Mouse (Mus musculus) lung, embryonic 16.5 days (tissue): Measurements from ENCODE around the gene Rbm20. TPM values are rescaled to one million over a fixed set of nuclear protein-coding genes. Genes with fewer than 3 reads are reported as not detected.

Experiments used
- ATAC-seq: fragments of 200-750 bp; cut with Nextera tagmentation; 2 replicates; pipeline ENCODE4 v1.8.0; 2017; ENCODE audit warnings: low read depth, mild to moderate bottlenecking, moderate library complexity
- H3K27ac ChIP-seq: fragments of 300-500 bp; sonication (generic); 2 replicates; pipeline ENCODE4 v1.5.1; 2014; ENCODE audit warnings: mild to moderate bottlenecking, control low read depth, low read length
- H3K27me3 ChIP-seq: fragments of 300-500 bp; sonication (generic); 2 replicates; pipeline ENCODE4 v1.6.1; 2014; ENCODE audit warnings: low read depth, low read length, mixed read lengths; ENCODE audit not compliant: control insufficient read depth, insufficient read depth
- H3K36me3 ChIP-seq: fragments of 300-500 bp; sonication (generic); 2 replicates; pipeline ENCODE4 v1.6.1; 2014; ENCODE audit warnings: low read length; ENCODE audit not compliant: control insufficient read depth, insufficient read depth
- H3K4me1 ChIP-seq: fragments of 300-500 bp; sonication (generic); replicated peaks from 2 replicates; pipeline ENCODE4 v1.6.1; 2014; ENCODE audit warnings: low read length, mixed read lengths; ENCODE audit not compliant: control insufficient read depth, insufficient read depth
- H3K4me2 ChIP-seq: fragments of 300-500 bp; sonication (generic); 2 replicates; pipeline ENCODE4 v1.6.1; 2014; ENCODE audit warnings: low read depth, low read length, control low read depth
- H3K4me3 ChIP-seq: fragments of 300-500 bp; sonication (generic); 2 replicates; pipeline ENCODE4 v1.5.1; 2014; ENCODE audit warnings: mild to moderate bottlenecking, low read length, control low read depth
- H3K9ac ChIP-seq: fragments of 300-500 bp; sonication (generic); 2 replicates; pipeline ENCODE4 v1.6.1; 2014; ENCODE audit warnings: low read length, control low read depth
- H3K9me3 ChIP-seq: fragments of 300-500 bp; sonication (generic); 2 replicates; pipeline ENCODE4 v1.6.1; 2016; ENCODE audit warnings: low read length; ENCODE audit not compliant: control insufficient read depth
- WGBS: fragments of 180-500 bp; shearing (Covaris S2); extraction: QIAGEN DNeasy Blood & Tissue Kit; methylation state at CpG from one replicate; pipeline ENCODE4 v1.1.7; 2014; 5-methylcytosine and 5-hydroxymethylcytosine counted together
- polyA plus RNA-seq: library from polyadenylated mRNA; unstranded; fragments of >200 nt; fragmentation: Nextera tagmentation; extraction: Ambion mirVana; gene quantifications from 2 replicates; pipeline ENCODE4 v1.2.1, GENCODE M21; 2015

The Rbm20 gene
- polyA plus RNA-seq, 1 experiment from 2014 or later: 1.5 TPM

DNA sequence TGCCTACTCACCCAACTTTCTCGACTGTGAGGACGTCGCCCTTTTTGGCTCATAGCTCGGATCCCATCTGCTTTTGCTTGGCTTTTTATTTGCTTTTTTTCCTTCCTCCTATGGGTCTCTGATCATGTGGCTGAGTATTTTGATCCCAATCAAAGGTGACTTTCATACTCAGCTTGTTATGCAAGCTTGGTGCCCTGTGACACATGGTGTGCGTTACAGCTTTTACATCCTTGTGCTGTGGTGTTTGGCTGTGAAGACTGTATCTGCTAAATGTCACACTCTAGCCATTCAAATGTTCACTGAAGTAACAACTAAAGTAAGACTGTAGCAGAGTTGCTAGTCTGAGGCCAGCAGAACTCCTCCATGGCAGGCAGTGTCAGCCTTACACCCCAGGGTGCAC, 109.7 kb downstream of the Rbm20 start:
- H3K9ac ChIP-seq: no peak overlapping the region

DNA sequence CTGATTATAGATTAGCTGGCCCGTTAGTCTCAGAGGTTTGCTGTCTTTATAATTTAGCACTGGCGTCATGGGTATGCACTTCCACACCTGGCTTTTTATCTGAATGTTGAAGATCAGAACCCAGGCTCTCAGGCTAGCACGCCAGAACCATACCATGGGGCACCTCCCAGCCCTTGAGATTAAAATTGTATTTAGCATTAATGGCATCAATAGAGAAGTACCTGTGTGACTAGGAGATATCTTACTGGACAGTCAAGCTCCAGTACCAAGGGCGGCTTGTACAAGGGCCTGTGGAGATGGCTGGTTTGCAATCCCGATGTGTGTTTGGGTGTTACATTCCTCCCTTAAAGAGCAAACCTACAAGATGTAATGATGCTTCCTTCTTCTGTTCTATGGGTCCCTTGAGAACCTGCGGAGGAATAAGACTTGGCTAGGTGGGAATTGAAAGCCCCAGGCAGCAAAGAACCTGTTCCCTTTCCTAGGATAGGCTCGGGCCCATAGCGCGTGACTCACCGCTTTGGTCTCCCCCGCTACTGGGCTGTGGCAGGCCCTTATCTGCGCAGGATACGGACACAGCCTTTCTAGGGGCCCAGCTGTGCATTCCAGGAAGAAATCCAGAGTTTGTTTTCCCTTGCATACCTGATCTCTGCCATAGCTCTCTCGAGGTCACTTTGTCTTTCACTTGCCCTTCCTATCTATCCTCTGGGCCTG, 111.7 kb downstream of the Rbm20 start:
- H3K9me3 ChIP-seq: no peaks in the 10 kb centered on the region
- H3K9ac ChIP-seq: no peak overlapping the region
- no peaks in the 10 kb centered on the region for H3K36me3 ChIP-seq
- no peaks in the 10 kb centered on the region; the same call in 1 of the 2 replicates for H3K4me1 ChIP-seq
- no peaks in the 10 kb centered on the region for H3K27me3 ChIP-seq
- H3K27ac ChIP-seq: no peak overlapping the region
- H3K4me2 ChIP-seq: no peak overlapping the region
- ATAC-seq: no peak
- 58% methylated on average over 14 of the region's 14 CpGs for WGBS
- no peak overlapping the region for H3K4me3 ChIP-seq

More for the DNA sequence above, 109.7 kb downstream of the Rbm20 start:
- no peak overlapping the region for H3K4me2 ChIP-seq
- 75% methylated on average over 5 of the region's 5 CpGs for WGBS
- no peaks in the 10 kb centered on the region for H3K27me3 ChIP-seq
- no peak overlapping the region for H3K27ac ChIP-seq
- H3K9me3 ChIP-seq: no peaks in the 10 kb centered on the region
- no peak for ATAC-seq
- no peak overlapping the region for H3K4me3 ChIP-seq
- H3K36me3 ChIP-seq: no peaks in the 10 kb centered on the region
- no peaks in the 10 kb centered on the region; the same call in 1 of the 2 replicates for H3K4me1 ChIP-seq

DNA sequence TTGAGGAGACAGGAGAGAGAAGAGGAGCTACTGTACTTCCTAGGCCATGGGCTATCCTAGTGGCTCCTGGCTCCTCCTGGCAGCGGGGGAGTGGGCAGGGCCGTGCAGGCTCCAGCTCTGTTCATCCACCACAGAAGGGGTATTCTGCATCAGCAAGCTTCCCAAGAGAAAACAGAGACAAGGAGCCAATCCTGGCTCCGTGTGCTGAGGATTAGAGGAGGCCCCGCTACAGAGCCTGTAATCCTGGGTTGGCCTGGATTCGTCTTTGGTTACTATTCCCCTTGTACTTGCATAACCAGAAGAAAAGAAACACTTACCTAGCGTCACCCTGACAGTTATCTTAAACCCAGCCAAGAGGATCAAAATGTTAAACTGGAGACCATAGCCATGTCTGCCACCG, 112.5 kb downstream of the Rbm20 start:
- H3K27ac ChIP-seq: no peak overlapping the region
- WGBS: 71% methylated on average over 7 of the region's 7 CpGs
- no peaks in the 10 kb centered on the region; the same call in 1 of the 2 replicates for H3K4me1 ChIP-seq

DNA sequence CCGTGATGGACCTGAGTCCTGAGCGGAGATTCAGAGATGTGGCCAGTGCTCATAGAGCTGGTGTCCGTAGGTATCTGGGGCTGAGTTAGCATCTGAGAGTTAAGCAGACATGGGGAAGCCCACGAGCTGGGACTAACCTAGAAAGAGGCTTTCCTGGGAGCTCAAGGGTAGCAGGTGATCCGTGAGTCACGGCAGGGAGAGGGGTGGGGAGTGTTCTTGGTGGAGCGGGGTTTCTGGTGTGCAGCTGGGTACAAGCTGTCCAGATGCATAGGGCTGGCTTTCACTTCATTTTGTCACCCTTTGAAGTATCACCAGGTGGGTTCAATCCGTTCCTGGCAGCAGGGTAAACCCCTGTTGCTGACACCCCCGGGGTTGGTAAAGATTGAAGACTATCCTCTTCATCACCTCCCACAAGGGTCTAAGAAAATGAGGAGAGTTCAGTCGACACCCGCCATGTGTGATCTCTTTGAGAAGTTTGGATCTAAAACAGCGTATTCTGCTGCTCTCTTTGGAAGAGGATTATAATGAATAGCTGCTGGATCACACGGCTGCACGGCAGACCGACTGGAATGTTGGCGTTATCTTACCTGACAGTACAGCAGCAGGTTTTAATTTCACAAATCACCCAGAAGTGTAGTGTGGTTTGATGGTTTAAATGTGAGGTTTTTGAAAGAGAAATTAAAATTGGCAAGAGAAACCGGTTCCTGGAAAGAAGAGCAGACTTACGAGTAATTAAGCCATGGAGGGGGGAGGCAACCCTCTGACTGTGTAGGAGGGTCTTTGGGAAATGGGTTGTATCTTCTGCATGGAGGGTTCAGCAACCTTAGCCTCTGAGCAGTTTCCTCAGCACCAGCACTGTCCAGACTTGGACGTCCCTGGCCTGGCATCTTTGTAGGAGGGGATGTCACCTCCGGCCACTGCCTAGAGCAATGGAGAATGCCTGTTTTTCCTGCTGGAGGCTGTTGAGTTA, 114.9 kb downstream of the Rbm20 start:
- Histone ChIP-seq H3K36me3 (no peaks in the 10 kb centered on the region), H3K4me3 (no peak overlapping the region), H3K4me1 (0 out of 2 replicates have a peak, but pooled peaks cover 2% of the 10 kb centered on the region), H3K27ac (no peak overlapping the region), H3K4me2 (no peak overlapping the region), H3K27me3 (no peaks in the 10 kb centered on the region), H3K9me3 (no peaks in the 10 kb centered on the region), H3K9ac (no peak overlapping the region)
- WGBS: 46% methylated on average over 20 of the region's 20 CpGs
- ATAC-seq: no peak

More for the DNA sequence above, 112.5 kb downstream of the Rbm20 start:
- no peak overlapping the region for H3K4me3 ChIP-seq
- H3K27me3 ChIP-seq: no peaks in the 10 kb centered on the region
- no peaks in the 10 kb centered on the region for H3K36me3 ChIP-seq
- H3K4me2 ChIP-seq: no peak overlapping the region
- H3K9me3 ChIP-seq: no peaks in the 10 kb centered on the region
- no peak for ATAC-seq
- H3K9ac ChIP-seq: no peak overlapping the region

DNA sequence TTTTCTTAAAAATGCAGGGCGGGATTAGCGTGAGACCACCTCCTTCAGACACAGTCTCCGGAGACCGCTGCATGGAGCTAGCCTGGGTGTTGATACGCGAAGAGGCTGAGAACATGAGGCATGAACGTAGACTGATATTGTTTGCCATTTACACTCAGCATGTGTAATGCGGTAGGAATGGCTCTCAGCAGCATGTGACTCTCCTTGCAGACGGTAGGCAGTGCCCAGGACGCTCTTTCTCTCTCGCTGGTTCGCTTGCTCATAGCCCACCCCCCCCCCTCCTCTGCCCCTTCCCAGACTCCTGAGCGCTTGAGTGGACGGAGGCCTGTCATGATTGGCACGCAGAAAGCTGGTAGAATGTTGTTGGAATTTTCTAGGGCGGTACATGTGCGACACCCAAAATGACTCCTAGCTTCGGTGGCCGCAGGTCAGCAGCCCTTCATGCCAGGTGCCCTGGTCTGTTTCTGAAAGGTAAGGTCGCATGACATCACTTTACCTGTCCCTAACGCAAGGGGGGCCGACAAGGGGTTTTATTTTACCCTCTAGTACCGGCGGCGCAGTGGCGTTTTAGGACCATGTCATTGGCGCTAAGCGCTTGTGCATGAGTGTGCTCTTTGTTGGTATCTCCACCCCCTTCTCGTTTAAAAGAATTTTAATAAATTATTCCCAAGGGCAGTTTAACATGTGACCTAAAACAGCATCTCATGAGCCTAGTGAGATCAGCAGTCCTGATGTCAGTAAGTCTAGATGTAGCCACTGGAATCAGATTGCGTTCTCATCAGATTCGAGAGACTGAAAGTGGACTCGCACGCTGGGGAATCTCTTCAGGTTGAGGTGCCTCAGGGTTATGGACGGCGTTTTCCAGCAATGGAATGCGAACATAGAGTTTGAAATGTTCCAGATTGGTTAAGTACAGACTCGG, 116.1 kb downstream of the Rbm20 start:
- peak overlapping the region; percentile 8; the same call in 1 of the 2 replicates for H3K4me2 ChIP-seq
- ATAC-seq: peak; percentile 34; the same call in 1 of the 2 replicates
- H3K36me3 ChIP-seq: no peaks in the 10 kb centered on the region
- WGBS: 82% methylated on average over 37 of the region's 37 CpGs
- no peaks in the 10 kb centered on the region for H3K27me3 ChIP-seq
- H3K27ac ChIP-seq: no peak overlapping the region
- peaks cover 5% of the 10 kb centered on the region; the same call in 1 of the 2 replicates for H3K4me1 ChIP-seq
- no peak overlapping the region for H3K9ac ChIP-seq
- no peak overlapping the region for H3K4me3 ChIP-seq
- no peaks in the 10 kb centered on the region for H3K9me3 ChIP-seq

DNA sequence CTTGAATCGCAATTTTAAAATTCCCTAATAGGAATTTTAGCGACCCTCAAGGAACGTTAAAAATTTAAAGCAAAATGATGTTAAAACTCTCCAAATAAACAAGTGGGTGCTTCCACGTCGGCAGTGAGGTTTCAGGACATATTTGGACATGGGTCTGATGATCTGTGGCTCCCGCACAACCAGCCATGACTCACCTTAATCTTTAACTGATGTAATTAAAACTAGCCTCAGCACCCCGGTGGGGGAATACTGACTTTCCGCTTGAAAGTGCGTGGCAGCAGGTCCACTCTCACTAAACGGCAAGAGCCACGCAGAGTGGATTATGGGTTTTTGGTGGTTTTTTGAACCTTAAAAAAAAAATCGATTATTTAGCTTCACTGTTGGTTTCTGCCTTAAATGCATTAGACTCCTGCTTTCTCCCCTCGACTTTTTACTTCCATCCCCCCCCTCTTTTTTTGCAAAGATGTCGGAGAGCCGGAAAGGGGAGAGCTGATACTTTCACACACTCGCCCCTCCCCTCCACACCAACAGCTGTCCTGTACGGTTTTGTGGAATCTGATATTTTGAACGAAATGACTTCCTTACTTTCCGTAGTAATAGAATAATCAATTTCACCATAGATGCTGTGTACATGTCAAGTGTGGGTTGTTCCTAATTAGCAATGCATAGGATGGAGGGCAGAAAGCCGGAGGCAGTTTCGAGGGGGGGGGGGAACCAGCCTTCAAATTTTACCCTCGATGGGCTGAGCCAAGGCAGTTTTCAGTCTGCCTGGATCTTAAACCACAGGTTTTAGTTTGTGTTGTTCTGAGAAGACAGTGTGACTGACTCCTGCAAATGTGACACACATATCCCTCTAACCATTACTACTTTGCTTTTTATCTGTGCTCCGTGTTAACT, 117.1 kb downstream of the Rbm20 start:
- Histone ChIP-seq H3K9ac (no peak overlapping the region), H3K9me3 (no peaks in the 10 kb centered on the region), H3K27ac (no peak overlapping the region), H3K4me3 (no peak overlapping the region), H3K4me1 (peaks cover 5% of the 10 kb centered on the region; the same call in 1 of the 2 replicates), H3K36me3 (no peaks in the 10 kb centered on the region), H3K4me2 (no peak overlapping the region), H3K27me3 (no peaks in the 10 kb centered on the region)
- 73% methylated on average over 23 of the region's 23 CpGs for WGBS
- no peak for ATAC-seq

DNA sequence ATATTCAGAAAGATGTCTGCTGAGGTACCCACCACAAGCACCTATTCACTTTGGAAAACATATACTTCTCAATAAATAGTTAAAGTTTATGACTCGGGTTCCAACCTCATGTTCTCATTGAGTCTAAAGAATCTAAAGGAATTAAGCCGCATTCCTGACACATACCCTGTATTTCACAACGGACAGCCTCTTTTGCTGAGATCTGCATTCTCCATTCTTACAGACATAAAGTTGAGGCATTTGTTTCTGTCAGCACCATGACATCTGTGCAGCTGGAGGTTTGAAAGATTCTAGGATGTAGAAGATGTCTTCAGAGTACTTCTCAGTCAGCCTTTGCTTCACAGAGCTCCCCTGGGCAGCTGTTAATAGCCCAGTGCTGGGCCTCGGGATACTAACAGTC, 117.9 kb downstream of the Rbm20 start:
- WGBS: 51% methylated on average over 4 of the region's 4 CpGs
- ATAC-seq: peak; percentile 66
- Histone ChIP-seq H3K4me1 (peaks cover 5% of the 10 kb centered on the region; the same call in 1 of the 2 replicates), H3K36me3 (no peaks in the 10 kb centered on the region), H3K4me3 (no peak overlapping the region), H3K27ac (no peak overlapping the region), H3K27me3 (no peaks in the 10 kb centered on the region), H3K9ac (no peak overlapping the region), H3K9me3 (no peaks in the 10 kb centered on the region), H3K4me2 (no peak overlapping the region)

DNA sequence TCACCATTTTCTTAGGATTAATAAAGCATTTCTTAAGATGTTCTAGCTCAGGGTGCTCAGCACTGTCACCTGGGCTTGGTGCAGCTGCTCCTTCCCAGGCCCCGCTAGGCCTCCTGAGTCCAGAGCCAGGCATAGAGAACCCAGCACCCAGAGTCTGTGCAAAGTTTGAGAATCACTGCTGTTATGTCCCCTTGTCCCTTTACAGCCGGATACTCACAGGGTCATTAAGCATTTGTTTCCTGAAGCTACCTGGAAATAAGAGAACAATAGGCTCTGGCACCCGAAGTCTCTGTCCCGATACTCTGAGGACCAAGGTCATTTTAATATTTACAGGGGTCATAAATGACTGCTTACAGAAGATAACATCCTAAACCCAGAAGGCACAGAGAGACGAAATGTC, 118.9 kb downstream of the Rbm20 start:
- Histone ChIP-seq H3K4me2 (no peak overlapping the region), H3K9ac (no peak overlapping the region), H3K9me3 (no peaks in the 10 kb centered on the region), H3K27ac (no peak overlapping the region), H3K4me3 (no peak overlapping the region), H3K4me1 (peaks cover 5% of the 10 kb centered on the region; the same call in 1 of the 2 replicates), H3K36me3 (no peaks in the 10 kb centered on the region), H3K27me3 (no peaks in the 10 kb centered on the region)
- ATAC-seq: no peak
- 64% methylated on average over 5 of the region's 5 CpGs for WGBS
